Mouse (Mus musculus) hindbrain, embryonic 15.5 days (tissue): ENCODE results near the gene Cog2. TPM values are rescaled to one million over a fixed set of nuclear protein-coding genes. Genes with fewer than 3 reads are reported as not detected.

Experiments used
- ATAC-seq: fragments of 200-750 bp; cut with Nextera tagmentation; 2 replicates; pipeline ENCODE4 v1.8.0; 2017; ENCODE audit warnings: low read depth, moderate number of reproducible peaks, moderate TSS enrichment; ENCODE audit not compliant: low FRiP score
- H3K27ac ChIP-seq: fragments of 300-500 bp; sonication (generic); replicated peaks from 2 replicates; pipeline ENCODE4 v1.5.1; 2015; ENCODE audit warnings: mild to moderate bottlenecking, inconsistent platforms
- H3K27me3 ChIP-seq: fragments of 300-500 bp; sonication (generic); 2 replicates; pipeline ENCODE4 v1.6.1; 2015; ENCODE audit warnings: control low read depth, inconsistent platforms
- H3K36me3 ChIP-seq: fragments of 300-500 bp; sonication (generic); 2 replicates; pipeline ENCODE4 v1.6.1; 2015; ENCODE audit warnings: control low read depth, inconsistent platforms
- H3K4me1 ChIP-seq: fragments of 300-500 bp; sonication (generic); replicated peaks from 2 replicates; pipeline ENCODE4 v1.6.1; 2015; ENCODE audit warnings: control low read depth, inconsistent platforms
- H3K4me2 ChIP-seq: fragments of 300-500 bp; sonication (generic); 2 replicates; pipeline ENCODE4 v1.6.1; 2015; ENCODE audit warnings: moderate library complexity, mild to moderate bottlenecking, inconsistent platforms
- H3K4me3 ChIP-seq: fragments of 300-500 bp; sonication (generic); 2 replicates; pipeline ENCODE4 v1.5.1; 2015; ENCODE audit warnings: mild to moderate bottlenecking, inconsistent platforms
- H3K9ac ChIP-seq: fragments of 300-500 bp; sonication (generic); 2 replicates; pipeline ENCODE4 v1.6.1; 2015; ENCODE audit warnings: inconsistent platforms
- H3K9me3 ChIP-seq: fragments of 300-500 bp; sonication (generic); 2 replicates; pipeline ENCODE4 v1.6.1; 2016; ENCODE audit warnings: control low read depth, inconsistent platforms
- WGBS: fragments of 180-500 bp; shearing (Covaris S2); methylation state at CpG from one replicate; pipeline ENCODE4 v1.1.7; 2015; 5-methylcytosine and 5-hydroxymethylcytosine counted together
- polyA plus RNA-seq: library from polyadenylated mRNA; unstranded; fragments of >200 nt; fragmentation: Nextera tagmentation; extraction: Ambion mirVana; gene quantifications from 2 replicates; pipeline ENCODE4 v1.2.1, GENCODE M21; 2015

Cog2 gene
- polyA plus RNA-seq, 1 experiment from 2014 or later = 31.5 TPM

- H3K27ac ChIP-seq = 0 out of 2 replicates have a peak overlapping the region, but pooled peaks have one; percentile 26
- WGBS = 43% methylated on average over 1 of the region's 1 CpGs
- H3K36me3 ChIP-seq = peaks cover 89% of the 10 kb centered on the region
Measured at GRCm38 (mm10) chr8:124548187-124548586, 27.6 kb downstream of the Cog2 start.

DNA sequence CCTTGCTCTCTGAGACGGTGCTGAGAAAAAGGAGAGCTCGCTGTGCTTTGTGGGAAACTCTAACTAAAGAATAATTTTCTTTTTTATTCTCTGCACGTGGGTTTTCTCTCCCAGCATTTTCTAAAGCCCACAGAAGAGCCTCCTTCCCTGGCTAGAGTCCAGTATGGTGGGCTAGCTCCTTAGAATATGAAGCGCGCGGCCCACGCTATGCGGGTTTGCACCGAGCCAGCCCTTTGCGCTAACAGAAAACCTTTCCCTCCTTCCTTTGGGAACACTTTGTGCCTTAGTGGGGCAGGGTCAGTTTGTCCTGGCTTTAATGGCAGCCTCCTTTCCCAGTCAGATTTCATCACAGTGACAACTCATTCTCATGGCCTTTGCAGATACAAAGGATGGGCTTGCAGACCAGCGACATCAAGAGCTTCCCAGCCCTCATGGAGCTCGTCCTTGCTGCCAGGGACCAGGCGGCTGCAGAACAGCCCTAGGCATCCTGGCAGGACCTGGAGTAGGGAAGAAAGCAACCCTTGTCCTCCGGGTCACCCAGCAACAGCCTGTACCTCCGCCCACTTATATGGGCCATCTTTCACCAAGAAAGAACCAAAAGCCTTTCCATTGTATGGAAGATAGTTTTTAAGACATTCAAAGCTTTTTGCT lies 30.6 kb downstream of the Cog2 start:
- H3K4me1 ChIP-seq = peaks cover 3% of the 10 kb centered on the region
- no peak overlapping the region for H3K9ac ChIP-seq
- no peak for ATAC-seq
- no peaks in the 10 kb centered on the region for H3K9me3 ChIP-seq
- H3K27ac ChIP-seq = no peak overlapping the region
- H3K4me2 ChIP-seq = no peak overlapping the region
- H3K36me3 ChIP-seq = peaks cover 62% of the 10 kb centered on the region
- no peaks in the 10 kb centered on the region for H3K27me3 ChIP-seq
- H3K4me3 ChIP-seq = no peak overlapping the region
- 92% methylated on average over 15 of the region's 15 CpGs for WGBS

More at GRCm38 (mm10) chr8:124548187-124548586, 27.6 kb downstream of the Cog2 start:
- no peak overlapping the region for H3K4me3 ChIP-seq
- H3K4me2 ChIP-seq = no peak overlapping the region
- no peaks in the 10 kb centered on the region for H3K27me3 ChIP-seq
- no peak overlapping the region for H3K9ac ChIP-seq
- ATAC-seq = no peak
- H3K4me1 ChIP-seq = no peaks in the 10 kb centered on the region
- no peaks in the 10 kb centered on the region for H3K9me3 ChIP-seq

DNA sequence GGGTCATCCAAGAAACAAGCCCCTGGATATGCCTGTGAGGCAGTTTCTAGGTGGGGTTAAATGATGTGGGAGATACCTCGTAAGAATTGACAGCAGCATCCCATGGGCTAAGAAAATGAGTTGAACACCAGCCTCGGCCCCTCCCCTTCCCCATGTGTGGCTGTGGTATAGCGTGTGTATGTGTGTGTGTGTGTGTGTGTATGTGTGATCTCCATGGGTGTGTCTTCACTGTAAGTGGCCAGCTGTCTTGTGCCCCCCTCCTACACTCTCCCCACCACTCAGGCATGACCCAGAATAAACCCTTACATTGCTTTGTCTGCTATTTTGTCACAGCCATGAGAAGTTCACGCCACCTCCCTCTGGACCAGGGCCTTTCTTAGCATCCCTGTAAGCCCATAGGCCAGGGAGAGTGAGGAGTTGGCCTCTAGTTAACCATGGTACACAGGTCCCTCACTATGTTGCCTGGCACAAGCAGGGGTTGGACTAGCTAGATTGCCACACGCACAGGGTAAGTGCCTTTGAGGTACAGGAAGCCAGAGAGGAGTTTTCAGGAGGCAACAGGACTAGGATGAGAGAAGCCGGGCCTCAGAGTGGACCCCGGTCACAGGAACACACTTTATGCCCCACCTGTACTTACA lies 34.7 kb downstream of the Cog2 start:
- 85% methylated on average over 7 of the region's 7 CpGs for WGBS
- Histone ChIP-seq H3K9me3 (no peaks in the 10 kb centered on the region), H3K4me3 (no peak overlapping the region), H3K4me1 (peaks cover 19% of the 10 kb centered on the region), H3K36me3 (peaks cover 27% of the 10 kb centered on the region), H3K27ac (peak overlapping the region; percentile 46; the same call in 1 of the 2 replicates), H3K9ac (no peak overlapping the region), H3K27me3 (no peaks in the 10 kb centered on the region), H3K4me2 (no peak overlapping the region)
- no peak; the same call in 1 of the 2 replicates for ATAC-seq

GRCm38 (mm10) chr8:124556164-124556563 lies 35.6 kb downstream of the Cog2 start:
- no peak overlapping the region for H3K9ac ChIP-seq
- no peaks in the 10 kb centered on the region for H3K9me3 ChIP-seq
- peaks cover 19% of the 10 kb centered on the region for H3K4me1 ChIP-seq
- no peak overlapping the region for H3K4me3 ChIP-seq
- H3K4me2 ChIP-seq = no peak overlapping the region
- peaks cover 18% of the 10 kb centered on the region for H3K36me3 ChIP-seq
- H3K27me3 ChIP-seq = no peaks in the 10 kb centered on the region
- WGBS = 71% methylated on average over 7 of the region's 7 CpGs
- peak overlapping the region; percentile 46; the same call in 1 of the 2 replicates for H3K27ac ChIP-seq
- ATAC-seq = no peak; the same call in 1 of the 2 replicates

DNA sequence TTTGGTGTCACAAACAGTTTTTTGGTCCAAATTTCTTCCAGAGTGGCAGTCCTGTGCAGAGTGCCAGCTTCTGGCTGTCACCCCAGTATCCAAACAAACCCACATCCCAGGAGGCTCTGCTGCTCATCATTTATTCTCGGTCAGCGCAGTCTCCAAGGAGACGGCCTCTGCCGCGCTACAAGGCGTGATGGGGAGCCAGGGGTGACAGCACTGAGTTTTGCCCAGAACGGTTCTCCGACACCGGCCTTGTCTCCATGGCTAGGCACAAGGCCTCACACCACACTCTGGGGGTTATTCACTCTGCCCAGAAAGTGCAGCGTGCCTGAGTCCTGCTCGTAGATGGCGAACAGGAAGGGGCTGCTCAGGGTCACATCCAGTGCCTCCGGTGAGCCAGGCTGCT lies 36.1 kb downstream of the Cog2 start:
- WGBS = 22% methylated on average over 13 of the region's 13 CpGs
- Histone ChIP-seq H3K4me3 (no peak overlapping the region), H3K4me1 (peaks cover 19% of the 10 kb centered on the region), H3K9ac (no peak overlapping the region), H3K27me3 (no peaks in the 10 kb centered on the region), H3K27ac (peak overlapping the region; percentile 63), H3K9me3 (no peaks in the 10 kb centered on the region), H3K4me2 (no peak overlapping the region), H3K36me3 (peaks cover 13% of the 10 kb centered on the region)
- ATAC-seq = peak; percentile 81

DNA sequence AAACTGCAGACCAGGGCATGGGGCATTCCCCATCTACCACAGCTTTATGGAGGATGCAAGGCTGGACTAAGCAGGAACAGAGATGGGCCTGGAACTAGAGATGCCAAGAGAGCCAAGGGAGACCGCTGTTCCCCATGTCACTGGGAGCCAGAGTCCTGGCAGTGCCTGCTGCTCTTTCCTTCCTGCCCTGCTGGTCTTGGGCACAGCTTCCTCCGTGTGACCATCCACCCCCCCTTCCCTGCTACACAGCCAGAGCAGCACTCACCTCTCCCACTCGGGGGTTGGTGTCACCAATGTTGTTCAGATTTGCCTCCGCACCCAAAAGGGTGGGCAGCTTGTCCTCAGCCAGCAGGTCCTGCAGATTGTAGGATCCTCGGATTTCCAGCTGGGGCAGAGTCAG lies 36.9 kb downstream of the Cog2 start:
- H3K27ac ChIP-seq = peak overlapping the region; percentile 63; the same call in 1 of the 2 replicates
- peaks cover 19% of the 10 kb centered on the region for H3K4me1 ChIP-seq
- WGBS = 63% methylated on average over 5 of the region's 5 CpGs
- H3K4me3 ChIP-seq = no peak overlapping the region
- H3K36me3 ChIP-seq = peaks cover 5% of the 10 kb centered on the region
- no peak overlapping the region for H3K9ac ChIP-seq
- H3K9me3 ChIP-seq = no peaks in the 10 kb centered on the region
- no peaks in the 10 kb centered on the region for H3K27me3 ChIP-seq
- H3K4me2 ChIP-seq = no peak overlapping the region
- no peak for ATAC-seq

DNA sequence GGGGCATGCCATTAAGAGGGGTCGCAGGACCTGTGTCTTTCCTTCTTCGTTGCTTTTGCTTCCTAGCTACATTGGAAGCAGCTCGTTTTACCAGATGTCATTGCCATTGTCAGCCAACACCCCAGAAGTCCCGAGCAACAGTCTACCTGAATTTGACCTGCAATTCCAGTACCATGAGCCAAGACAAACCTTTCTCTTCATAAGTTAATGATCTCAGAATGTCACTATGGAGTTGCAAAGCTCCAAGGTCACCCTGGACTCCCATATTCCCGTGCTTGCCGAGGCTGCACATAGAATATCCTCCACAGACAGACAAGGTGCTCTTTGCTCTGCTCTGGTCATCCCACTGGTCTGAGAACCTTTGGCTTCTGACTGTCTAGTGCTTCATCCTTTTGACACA lies 46.6 kb downstream of the Cog2 start:
- Histone ChIP-seq H3K4me1 (no peaks in the 10 kb centered on the region), H3K27me3 (no peaks in the 10 kb centered on the region), H3K4me3 (no peak overlapping the region), H3K27ac (no peak overlapping the region), H3K9ac (no peak overlapping the region), H3K9me3 (no peaks in the 10 kb centered on the region), H3K36me3 (no peaks in the 10 kb centered on the region), H3K4me2 (no peak overlapping the region)
- no peak for ATAC-seq
- 85% methylated on average over 6 of the region's 6 CpGs for whole genome bisulfite sequencing

DNA sequence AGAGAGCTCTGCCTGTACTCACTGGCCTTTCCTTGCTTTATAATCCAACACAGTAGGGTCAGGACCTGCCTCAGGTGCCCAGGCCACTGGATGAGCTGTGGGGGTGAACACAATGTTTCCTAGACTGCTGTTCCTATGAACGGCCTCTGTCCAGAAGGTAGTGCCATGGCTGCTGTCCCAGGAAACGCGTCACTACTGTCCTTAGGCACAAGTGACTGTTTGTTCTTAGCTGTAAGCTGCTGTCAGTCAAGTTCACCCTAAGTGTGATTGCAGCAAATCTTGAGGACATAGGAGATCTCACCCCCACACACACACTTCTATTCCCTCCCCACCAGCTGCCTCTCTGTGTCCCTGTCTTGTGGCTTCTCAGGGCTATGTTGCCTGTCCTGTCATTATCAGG lies 47.0 kb downstream of the Cog2 start:
- Histone ChIP-seq H3K4me1 (no peaks in the 10 kb centered on the region), H3K27me3 (no peaks in the 10 kb centered on the region), H3K4me3 (no peak overlapping the region), H3K9ac (no peak overlapping the region), H3K27ac (no peak overlapping the region), H3K36me3 (no peaks in the 10 kb centered on the region), H3K9me3 (no peaks in the 10 kb centered on the region), H3K4me2 (no peak overlapping the region)
- 88% methylated on average over 3 of the region's 3 CpGs for WGBS
- ATAC-seq = no peak

GRCm38 (mm10) chr8:124569100-124569499 lies 48.5 kb downstream of the Cog2 start:
- 74% methylated on average over 2 of the region's 2 CpGs for WGBS
- ATAC-seq = no peak
- no peaks in the 10 kb centered on the region for H3K36me3 ChIP-seq
- no peak overlapping the region for H3K9ac ChIP-seq
- H3K4me1 ChIP-seq = peaks cover 5% of the 10 kb centered on the region; the same call in 1 of the 2 replicates
- 0 out of 2 replicates have a peak overlapping the region, but pooled peaks have one; percentile 1 for H3K27ac ChIP-seq
- no peaks in the 10 kb centered on the region for H3K27me3 ChIP-seq
- no peak overlapping the region for H3K4me3 ChIP-seq
- no peaks in the 10 kb centered on the region for H3K9me3 ChIP-seq
- H3K4me2 ChIP-seq = no peak overlapping the region

- no peaks in the 10 kb centered on the region for H3K9me3 ChIP-seq
- peaks cover 5% of the 10 kb centered on the region; the same call in 1 of the 2 replicates for H3K4me1 ChIP-seq
- ATAC-seq = no peak
- no peaks in the 10 kb centered on the region for H3K36me3 ChIP-seq
- no peak within 1 kb of the TSS for H3K4me2 ChIP-seq
- 0 out of 2 replicates have a peak within 1 kb of the TSS, but pooled peaks have one; percentile 1 for H3K27ac ChIP-seq
- WGBS = 86% methylated on average over 2 of the region's 2 CpGs
- no peak within 1 kb of the TSS for H3K4me3 ChIP-seq
- H3K27me3 ChIP-seq = no peaks in the 10 kb centered on the region
- H3K9ac ChIP-seq = no peak within 1 kb of the TSS
Measured at GRCm38 (mm10) chr8:124569593-124569992, 49.0 kb downstream of the Cog2 start, which contains the start of gene Agt. Gene Agt (minus strand): TSS chr8:124569706.

GRCm38 (mm10) chr8:124571732-124572429 lies 51.3 kb downstream of the Cog2 start:
- WGBS = 64% methylated on average over 8 of the region's 8 CpGs
- ATAC-seq = no peak
- Histone ChIP-seq H3K4me3 (no peak overlapping the region), H3K27me3 (no peaks in the 10 kb centered on the region), H3K4me2 (no peak overlapping the region), H3K9me3 (no peaks in the 10 kb centered on the region), H3K36me3 (no peaks in the 10 kb centered on the region), H3K9ac (no peak overlapping the region), H3K27ac (no peak overlapping the region), H3K4me1 (peaks cover 5% of the 10 kb centered on the region; the same call in 1 of the 2 replicates)

DNA sequence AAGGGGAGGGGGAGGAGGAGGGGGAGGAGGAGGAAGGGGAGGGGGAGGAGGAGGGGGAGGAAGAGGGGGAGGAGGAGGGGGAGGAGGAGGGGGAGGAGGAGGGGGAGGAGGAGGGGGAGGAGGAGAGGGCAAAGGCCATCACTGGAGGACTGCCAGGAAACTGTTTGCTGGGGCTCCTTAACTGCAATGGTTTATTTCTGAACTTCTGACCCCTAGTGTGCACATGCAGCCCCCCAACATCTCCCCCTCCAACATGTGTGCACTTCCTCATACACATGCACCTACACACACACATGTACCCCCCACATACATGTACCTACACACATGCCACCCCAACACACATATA lies 51.8 kb downstream of the Cog2 start:
- ATAC-seq = no peak
- H3K36me3 ChIP-seq = no peaks in the 10 kb centered on the region
- no peak overlapping the region for H3K27ac ChIP-seq
- no peaks in the 10 kb centered on the region for H3K27me3 ChIP-seq
- H3K9me3 ChIP-seq = no peaks in the 10 kb centered on the region
- no peak overlapping the region for H3K9ac ChIP-seq
- H3K4me3 ChIP-seq = no peak overlapping the region
- H3K4me1 ChIP-seq = peaks cover 5% of the 10 kb centered on the region; the same call in 1 of the 2 replicates
- no peak overlapping the region for H3K4me2 ChIP-seq
